Mouse (Mus musculus) testis, postnatal 10 days (tissue): Measurements from ENCODE around the gene Dock11.

Experiments
- DNase-seq: peaks from one replicate; pipeline ENCODE4 v3.0.0; 2021; ENCODE audit warnings: low spot score

Dock11 gene

DNA sequence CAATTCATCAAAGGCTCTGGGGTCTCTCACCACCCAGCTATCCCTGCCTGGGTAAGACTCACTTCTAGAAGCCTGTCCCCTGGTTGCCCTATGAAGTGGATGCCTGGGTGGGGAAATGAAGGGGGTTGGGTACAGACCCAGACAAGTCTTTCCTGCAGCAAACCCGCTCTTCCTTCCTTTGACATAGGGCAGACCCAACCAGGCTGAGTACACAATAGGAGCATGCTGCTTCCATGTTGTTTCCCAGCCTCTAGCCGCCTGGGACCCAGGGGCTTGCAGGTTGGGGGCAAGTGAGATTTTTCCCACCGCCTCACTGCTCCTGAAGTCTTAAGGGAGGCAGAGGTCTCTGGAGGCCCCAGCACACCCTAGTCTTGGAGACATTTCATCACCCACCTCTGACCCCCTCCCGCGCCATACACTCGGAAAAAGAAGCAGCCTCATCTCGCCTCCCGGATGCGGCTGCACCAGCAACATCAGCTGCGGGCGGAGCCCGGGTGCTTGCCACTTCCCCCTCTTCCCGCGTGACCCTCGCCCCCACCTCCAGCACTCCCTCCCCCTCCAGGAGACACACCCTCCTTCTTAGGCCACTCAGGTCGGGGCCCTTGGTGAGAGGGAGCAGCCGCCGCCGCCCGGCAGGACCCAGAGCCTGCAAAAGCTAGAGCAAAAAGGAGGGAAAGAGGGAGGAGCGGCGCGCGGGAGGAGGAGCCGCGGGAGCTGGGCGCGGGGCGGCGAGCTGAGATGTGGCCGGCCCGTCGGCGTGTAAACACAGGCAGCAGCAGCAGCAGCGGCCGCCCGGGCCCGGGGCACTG lies at the start of gene Dock11:
TSS of gene Dock11 (plus strand) at position 746 of the 809 bp plus-strand sequence.
- DNase-seq = peak; percentile 62

DNA sequence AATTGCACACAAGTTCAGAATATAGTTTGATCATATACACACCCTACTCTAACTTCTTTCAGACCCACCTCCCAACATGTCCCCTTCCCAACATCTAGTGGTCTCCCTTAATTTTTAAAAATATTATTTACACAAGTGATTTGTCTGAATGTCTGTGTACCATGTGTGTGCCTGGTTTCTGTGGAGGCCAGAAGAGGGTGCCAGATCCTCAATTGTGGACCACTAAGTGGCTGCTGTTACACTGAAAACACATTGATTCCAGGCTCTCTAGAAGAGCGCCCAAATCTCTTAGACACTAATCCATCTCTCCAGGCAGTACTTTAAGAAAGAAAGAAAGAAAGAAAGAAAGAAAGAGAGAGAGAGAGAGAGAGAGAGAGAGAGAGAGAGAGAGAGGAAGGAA lies 8.9 kb upstream of the Dock11 start:
- peak; percentile 38 for DNase-seq

DNA sequence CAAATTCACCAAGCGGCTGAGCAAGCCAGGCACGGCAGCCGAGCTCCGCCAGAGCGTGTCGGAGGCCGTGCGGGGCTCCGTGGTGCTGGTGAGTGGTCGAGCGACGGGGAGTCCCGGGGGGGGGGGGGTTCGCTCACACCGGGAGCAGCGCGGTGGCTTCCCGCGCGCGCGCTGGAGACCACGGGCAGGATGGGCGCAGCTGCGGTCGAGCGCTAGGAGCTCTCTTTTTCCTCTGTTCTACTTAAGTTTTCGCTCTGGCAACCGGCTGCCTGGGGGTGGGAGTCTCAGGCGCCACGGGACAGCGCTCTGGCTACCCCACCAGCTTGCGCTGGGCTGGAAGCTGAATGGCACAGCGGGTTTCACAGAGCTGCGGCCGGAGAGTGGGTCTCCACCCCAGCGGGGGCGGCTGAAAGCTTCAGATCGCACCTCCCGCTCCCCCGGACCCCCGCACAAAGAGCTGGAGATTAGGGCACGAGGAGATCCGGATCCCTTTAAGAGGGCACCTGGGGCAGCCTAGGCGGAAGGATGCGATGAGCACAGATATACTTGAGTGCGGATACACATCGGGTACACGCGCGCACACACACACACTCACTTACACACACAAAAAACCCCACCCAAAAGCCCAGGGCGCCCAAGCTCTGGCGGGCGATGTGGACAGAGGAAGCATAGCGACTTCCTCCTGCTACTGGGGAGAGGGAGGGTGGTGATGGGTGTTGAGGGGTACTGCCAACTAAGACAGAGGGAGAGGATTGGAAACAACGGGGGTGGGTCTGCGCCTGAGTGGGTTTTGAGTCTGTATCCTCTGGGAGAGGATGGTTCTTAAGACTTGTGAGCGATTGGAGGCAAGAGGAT lies 540 bp downstream of the Dock11 start:
- DNase-seq = peak; percentile 40

DNA sequence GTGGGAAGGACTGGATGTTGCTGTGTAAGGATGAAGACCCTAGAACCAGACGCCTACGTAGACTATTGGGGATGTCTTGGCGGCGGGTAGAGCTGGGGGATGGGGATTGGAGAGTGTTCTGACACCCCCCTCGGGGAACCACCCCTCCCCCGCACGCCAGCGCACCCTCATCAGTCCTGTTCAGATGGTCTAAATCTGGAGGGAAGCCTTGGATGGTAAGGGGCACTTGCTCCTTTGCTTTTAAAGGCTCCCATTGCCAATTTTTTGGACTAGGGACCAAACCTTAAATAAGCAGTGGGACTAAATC lies 1.1 kb downstream of the Dock11 start:
- DNase-seq = peak; percentile 39

DNA sequence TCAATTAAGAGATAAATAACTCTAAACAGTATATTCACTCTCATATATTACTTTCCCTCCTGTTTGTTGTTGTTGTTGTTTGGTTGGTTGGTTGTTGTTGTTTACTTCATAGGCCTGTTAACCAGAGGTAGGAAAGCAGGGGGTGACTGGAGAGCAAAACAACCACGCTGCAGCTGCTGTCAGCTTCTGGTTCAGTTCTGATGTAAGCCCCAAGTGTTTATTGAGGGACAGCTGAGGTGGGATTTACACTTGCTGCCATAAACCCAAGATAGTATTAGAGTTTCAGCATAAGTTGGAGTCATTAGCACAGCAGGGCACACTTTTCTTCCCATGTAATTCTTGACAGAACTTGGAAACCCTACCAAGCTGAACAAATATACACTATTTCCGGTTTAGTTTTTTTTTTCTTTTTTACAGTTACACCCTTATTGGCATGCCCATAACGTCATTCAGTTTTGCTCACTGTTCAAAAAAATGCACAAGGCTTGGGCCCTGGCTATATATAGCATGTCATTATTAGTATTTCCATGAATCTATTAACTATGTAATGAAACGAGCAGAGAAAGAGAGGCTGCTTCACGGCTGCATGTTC lies 3.0 kb downstream of the Dock11 start:
- DNase-seq = no peak

DNA sequence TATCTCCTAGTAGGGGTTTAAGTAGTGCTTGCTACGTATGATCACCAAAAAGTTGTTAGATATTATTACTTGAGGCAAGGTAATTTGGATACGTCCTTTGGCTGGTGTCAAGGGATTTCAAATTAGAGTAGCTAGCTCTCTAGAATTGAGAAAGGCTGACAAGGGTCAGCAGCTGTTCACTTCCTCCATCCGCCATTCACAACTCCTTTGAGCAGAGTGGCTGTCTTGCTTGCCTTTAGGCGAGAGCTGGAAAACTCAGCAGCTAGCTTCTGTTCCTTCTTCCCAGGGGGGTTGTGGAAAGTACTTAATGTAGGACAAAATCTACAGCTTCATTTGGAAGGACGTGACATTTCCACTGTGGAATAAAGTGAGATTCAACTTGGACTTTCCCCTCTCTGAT lies 3.7 kb downstream of the Dock11 start:
- no peak for DNase-seq

DNA sequence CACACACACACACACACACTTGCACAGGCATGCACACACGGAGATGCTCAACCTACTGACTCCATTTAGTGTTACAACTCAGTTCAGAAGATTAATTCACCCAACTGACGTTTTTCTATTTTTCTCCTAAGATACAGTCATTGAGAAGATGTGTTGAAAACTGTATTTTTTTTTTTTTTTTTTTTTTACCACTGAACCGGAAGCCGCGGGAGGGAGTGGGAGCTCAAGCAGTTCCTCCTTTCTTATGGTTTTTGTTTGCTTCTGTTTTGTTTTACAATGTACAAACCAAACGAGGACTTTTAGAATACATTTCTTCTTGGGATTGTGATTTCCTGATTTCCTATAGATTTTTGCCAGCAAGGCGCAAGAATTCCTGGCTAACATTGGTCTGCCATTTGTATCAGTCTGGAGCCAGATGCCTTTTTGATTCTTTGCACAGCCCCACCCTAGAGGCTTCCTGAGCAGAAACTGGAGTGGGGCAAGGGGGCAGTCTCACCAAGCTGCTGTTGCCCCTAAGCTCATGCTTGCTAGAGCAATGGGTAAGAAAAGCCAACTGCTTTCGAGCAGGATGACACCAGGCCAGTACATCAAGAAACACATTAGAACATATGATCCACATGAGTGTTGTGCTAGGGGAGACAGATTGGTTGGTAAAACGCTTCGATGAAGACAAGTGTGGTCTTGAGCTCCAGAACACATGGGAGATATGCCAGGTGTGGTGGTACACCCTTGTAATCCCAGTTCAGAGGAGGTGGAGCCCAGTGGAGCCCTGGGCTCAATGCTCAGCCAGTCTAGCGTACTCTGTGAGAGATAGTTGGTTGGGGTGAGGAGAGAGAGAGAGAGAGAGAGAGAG lies 9.2 kb downstream of the Dock11 start:
- DNase-seq = no peak

DNA sequence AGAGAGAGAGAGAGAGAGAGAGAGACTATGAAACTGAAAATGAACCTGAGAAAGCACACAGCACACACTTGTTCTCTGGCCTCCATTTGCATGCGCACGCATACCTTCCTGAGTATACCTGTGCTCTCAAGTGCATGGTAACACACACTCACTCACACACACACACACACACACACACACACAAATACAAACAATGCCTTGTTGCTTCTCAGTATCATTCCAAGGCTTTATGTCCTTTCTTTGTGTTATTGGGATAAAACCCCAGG lies 9.8 kb downstream of the Dock11 start:
- DNase-seq = no peak

DNA sequence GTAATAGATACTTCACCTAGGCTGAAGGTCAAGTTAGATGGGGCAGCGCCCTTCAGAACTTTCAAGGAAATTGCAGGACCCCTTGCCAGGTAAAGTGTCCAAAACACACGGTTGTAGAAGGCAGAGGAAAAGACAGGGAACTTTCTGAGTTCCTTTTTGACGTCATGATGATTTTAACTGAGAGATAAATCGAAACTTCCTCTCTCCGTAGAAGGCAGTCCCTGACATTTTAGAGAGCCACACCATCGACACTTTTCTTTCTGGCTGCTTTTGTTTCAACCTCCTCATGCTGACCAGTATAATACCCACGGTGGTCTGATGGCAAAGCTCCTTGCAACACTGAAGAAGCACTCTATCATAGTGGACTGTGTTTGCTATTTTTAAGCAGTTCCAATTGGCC lies 15.7 kb downstream of the Dock11 start:
- no peak for DNase-seq

DNA sequence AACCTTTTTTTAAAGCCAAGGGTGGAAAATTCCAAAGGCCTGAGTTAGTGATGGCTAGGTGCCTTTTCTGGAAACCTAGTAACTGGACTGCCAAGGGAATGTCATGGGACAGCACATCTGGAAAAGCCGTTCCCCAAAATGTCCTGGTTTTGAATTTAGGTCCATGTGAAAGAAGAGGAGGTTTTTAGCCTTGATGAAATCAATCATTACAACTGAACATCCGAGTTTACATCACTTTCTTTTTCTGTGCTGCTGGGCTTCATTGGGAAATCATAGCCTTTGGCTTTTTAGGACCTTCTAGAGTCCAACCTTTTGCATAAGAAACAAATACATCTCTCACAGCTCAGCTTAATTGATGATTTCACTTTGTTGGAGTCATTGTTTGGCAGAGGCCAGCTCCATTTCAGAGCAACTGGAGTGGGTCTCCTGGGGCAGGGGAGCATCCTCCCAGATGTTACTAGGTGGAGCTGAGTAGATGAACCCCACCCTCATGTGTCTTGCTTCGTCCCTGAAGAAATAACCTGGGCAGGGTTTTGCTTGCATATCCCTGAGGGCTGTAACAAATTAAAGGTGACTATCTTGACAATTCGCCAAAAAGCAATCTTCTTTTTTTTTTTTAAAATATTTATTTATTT lies 18.2 kb downstream of the Dock11 start:
- DNase-seq = no peak

DNA sequence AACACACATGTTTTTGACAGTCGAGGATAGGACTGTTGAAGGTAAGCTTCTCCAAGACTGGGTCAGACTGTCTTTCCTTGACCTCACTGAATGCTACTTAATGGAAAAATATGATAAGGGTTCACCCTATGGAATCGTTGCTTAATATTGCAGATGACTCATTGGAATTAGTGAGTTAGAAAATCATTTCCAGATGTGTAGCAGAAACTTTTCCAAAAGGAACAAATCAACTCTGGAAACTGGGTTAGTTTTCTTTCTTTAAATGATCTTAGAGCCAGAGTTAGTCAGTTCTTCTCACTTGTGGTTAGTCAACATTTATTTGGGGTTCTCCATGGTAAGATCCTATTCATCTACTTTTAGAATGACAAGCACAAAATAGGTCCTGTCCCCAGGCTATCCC lies 30.9 kb downstream of the Dock11 start:
- no peak for DNase-seq

DNA sequence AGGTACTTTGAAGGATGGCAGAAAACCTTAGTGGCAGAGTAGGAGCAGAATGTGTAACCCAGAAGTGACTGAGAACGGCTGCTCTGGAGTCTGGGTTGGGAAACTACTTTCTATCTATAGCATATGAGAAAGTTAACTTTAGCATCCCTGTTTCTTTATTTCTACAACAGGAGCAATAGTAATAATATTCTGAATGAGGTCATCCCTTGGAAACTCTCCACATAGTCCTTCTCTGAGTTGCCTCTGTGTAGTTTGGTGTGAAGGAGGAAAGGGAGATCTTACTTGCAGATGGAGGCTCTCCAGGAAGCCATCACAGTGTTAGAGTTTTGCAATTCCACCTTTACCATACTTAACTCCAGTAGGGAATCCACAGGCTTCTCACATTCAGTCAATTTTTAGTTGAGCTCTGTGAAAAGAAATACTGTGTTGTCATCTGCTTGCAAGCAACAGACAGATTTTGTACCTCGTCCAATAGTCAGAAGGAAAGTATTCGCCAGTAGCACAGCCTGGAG lies 31.5 kb downstream of the Dock11 start:
- no peak for DNase-seq

DNA sequence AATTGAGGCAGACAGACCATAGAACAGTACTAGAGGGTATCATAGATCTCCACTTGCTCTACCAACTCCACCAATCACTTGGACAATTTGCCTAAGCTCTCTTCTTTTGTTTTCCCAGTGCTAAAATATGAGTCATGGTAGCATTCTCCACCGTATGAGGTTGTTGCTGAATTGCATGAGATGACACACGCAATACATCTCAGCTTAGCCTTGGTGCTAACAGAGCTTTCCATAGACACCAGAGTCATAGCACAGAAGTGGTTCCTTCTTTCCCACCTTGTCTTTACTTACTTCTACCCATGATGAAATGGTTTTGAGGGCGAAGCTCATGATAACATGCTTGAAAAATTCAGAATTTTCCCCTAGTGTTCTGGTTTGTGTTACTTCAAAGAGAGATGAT lies 33.3 kb downstream of the Dock11 start:
- no peak for DNase-seq

DNA sequence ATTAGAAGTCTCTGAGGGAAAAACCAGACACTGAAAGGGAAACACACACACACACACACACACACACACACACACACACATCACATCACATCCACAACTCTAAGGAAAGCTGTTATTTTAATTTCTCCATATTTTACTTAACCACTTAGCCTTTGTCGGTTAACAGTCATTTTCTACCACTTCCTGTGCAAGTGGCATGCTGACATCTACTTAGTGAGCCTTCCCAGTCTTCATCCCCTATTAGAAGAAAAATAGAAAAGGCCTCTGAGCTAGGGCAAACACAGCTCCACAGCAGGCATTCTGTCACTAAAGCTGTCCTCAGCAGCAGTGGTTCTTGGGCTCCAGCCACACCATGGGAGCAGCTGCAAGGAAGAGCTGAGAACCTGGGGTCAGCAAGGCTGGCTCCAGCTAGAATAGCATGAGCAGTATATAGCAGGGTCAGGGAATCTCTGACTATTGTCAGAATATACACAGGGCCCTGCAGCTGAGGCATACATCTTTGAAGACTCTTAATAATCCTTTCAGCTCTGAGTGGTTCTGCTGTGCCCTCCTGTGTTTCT lies 36.2 kb downstream of the Dock11 start:
- no peak for DNase-seq

DNA sequence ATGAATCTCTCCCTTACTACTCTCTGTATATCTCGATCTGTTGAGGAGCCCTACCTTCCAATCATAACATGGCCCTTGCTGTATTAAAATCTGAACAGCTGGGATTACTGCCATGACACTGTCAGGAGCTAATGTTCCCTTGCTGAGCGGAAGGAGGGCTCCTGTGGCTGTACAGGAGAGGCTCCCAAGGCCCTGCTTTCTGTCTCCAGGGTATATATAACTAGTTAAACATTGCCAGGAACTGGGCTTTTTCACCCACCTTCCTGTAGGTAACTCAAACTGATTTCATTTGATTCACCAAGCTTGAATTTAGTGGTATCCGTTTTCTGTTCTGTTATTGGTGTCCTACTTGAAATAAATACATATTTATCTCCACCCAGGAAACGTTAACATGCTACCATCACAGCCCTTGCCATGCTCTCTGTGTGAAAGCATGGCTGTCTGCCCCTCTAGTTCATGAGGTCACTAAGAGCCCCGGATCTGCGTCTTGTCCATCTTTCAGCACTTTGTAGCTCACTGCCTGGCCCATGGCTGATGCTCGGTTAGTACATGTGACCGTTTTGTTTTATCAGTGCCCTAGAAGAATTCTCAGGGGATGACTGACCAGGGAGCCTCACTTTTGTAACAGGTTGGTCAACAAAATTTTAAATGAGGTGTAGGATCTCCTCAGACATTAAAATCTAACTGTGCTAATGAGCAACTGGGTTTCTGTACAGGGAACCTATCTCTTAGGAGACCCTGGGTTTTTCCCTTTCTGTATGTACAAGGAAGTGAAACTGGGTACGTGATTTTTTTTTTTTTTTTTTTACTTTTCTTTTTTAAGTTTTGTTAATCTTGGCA lies 41.7 kb downstream of the Dock11 start:
- no peak for DNase-seq

DNA sequence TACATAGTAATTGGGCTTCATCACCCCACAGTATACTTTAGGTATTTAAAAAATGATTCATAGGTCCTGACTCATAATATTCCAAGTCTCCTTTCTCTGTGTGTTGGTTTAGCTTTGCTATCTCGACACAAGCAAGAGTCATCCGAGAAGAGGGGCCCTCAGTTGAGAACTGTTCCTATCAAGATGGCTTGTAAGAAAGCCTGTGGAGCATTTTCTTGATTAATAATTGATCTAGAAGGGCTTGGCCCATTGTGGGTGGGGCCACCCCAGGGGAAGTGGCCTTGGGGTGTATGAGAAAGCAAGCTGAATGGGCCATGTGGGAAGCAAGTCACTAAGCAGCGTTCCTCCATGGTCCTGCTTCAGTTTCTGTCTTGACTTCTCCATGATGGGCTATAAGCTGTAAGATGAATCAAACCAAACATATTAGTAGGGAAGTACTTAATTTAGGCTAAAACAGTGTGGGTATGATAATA lies 42.3 kb downstream of the Dock11 start:
- DNase-seq = no peak

DNA sequence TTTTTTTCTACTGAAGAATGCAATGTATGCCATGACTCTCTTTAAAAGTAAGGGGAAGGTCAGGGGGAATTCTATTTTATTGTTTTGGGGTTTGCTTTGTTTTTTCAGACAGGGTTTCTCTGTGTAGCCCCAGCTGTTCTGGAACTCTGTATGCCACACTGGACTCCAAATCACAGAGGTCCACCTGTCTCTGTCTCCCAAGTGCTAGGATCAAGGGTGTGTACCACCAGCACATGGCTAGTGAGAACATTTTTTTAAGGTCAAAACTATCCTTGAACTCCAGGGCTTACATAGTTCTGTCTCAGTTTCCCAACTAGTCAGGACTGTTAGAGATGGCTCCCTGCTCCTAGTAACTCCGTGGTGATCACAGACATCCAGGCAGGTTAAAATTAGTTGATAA lies 43.3 kb downstream of the Dock11 start:
- no peak for DNase-seq

DNA sequence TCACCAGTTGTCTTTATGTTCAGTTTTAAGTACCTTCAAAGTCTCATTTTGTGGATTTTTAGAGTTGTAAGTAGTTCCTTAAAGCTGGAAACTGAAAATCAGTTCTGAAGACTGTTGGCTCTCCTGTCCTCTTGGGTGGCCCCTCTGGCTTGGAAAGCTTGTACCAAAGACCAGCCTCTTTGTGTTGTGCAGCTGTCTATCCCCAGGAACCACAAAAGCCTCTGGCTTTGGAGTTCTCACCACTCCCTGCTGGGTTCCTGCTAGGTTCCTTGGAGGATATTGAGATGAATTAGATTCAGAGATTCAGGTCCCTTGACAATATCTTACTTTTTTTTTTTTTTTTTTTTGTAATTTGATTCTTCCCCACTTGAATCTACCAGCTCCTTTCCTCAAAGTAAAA lies 44.3 kb downstream of the Dock11 start:
- DNase-seq = no peak

DNA sequence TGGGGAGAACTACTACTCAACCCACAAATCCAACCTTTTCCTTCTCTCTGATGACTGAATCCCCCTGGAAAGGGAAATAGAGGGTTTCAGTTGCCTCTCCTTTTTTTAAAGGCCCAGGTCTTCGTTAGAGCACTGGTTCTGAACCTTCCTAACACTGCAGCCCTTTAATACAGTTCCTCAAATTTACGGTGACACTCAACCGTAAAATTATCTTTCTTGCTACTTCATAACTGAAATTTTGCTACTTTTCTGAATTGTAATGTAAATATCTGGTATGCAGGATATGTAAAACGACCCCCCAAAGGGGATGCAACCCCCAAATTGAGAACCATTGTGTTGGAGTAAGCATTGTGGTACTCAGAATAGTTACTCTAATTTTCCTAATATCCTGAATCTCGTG lies 49.5 kb downstream of the Dock11 start:
- no peak for DNase-seq

DNA sequence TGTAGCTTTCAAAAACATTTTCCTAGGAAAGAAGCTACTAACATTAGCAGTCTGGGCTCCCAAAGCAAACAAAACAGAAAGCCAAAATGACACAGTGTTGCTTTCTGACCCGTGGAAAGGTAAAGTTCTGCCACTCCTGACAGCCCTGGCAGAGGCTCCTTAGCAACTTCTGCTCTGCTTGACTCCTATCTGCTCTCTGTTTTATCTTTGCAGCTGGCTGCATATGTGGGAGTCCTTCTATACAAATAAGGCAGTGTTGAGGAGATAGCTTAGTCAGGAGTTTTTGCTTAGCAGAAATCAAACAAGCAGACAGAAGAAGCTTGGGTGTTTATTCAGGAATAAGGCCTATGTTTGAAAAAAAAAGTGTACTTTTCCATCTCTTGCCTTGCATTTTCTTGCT lies 57.8 kb downstream of the Dock11 start:
- no peak for DNase-seq
